Comparison of ENCODE assay signal across 10 mouse cellular contexts in genomic region chr1:59394616-59395015, GRCm38 (mm10).
DNase-seq lines count a peak whose midpoint lies in the region; ATAC-seq and TF ChIP-seq lines count a peak whose summit lies in the region.
"Had no signal": no experiment of that assay in that cellular context is flagged by ENCODE, and none has a peak within 500 bp of the region (broad histone marks: within the 10 kb centered on the region; RNA-seq: fewer than 3 reads in every experiment).

No protein-coding gene starts in this region.

- H3K9me3 ChIP-seq in forebrain, embryonic 10.5 days = peaks cover 6% of the 10 kb centered on the region
- no peaks in the 10 kb centered on the region for H3K9me3 ChIP-seq in midbrain, embryonic 15.5 days

- no peak overlapping the region for H3K9ac ChIP-seq in midbrain, embryonic 15.5 days

- H3K4me2 ChIP-seq in midbrain, embryonic 15.5 days = no peak overlapping the region

- peaks cover 74% of the 10 kb centered on the region for H3K4me1 ChIP-seq in forebrain, embryonic 10.5 days
- H3K4me1 ChIP-seq in midbrain, embryonic 15.5 days = no peaks in the 10 kb centered on the region

- peak overlapping the region; percentile 23; the same call in 1 of the 2 replicates for H3K4me3 ChIP-seq in forebrain, embryonic 10.5 days
- no peak overlapping the region for H3K4me3 ChIP-seq in midbrain, embryonic 15.5 days

- DNase-seq in brain, embryonic 14.5 days (ENCODE audit: low read depth) = peak; percentile 96
- DNase-seq in forebrain, embryonic 10.5 days (ENCODE audit: extremely low spot score, low spot score) = peak; percentile 68
- DNase-seq in kidney, adult 8-10 months = peak; percentile 15
- no peak for DNase-seq in layer of hippocampus, adult 9-11 months
- DNase-seq in frontal cortex, postnatal 10 days (ENCODE audit: low spot score in 2 of 2) = no peak
- no peak for DNase-seq in urinary bladder, postnatal 14 days (ENCODE audit: low spot score)
- DNase-seq: cerebellum, postnatal 10 days; heart, postnatal 36 days had no signal

- no peak for TF ChIP-seq CTCF in brain, embryonic 14.5 days (IDR thresholded peaks at IDR 0.05; ENCODE audit: borderline replicate concordance, extremely low read depth, insufficient read depth, insufficient read length)

- peaks cover 17% of the 10 kb centered on the region for H3K27me3 ChIP-seq in forebrain, embryonic 10.5 days (ENCODE audit: poor library complexity, severe bottlenecking)
- no peaks in the 10 kb centered on the region for H3K27me3 ChIP-seq in midbrain, embryonic 15.5 days (replicated peaks)

- H3K36me3 ChIP-seq in forebrain, embryonic 10.5 days (replicated peaks) = no peaks in the 10 kb centered on the region
- H3K36me3 ChIP-seq in midbrain, embryonic 15.5 days (replicated peaks) = no peaks in the 10 kb centered on the region

- TF ChIP-seq POLR2A in brain, embryonic 14.5 days (IDR thresholded peaks at IDR 0.05; ENCODE audit: borderline replicate concordance, extremely low read depth, insufficient read depth, insufficient read length, poor library complexity, severe bottlenecking) = no peak

- 9% methylated on average over 6 of the region's 6 CpGs for WGBS in forebrain, embryonic 10.5 days
- WGBS in midbrain, embryonic 15.5 days = 25% methylated on average over 6 of the region's 6 CpGs

- 0 out of 2 replicates have a peak, but pooled peaks have one; percentile 27 for ATAC-seq in midbrain, embryonic 15.5 days (replicated peaks)

- H3K27ac ChIP-seq in forebrain, embryonic 10.5 days = peak overlapping the region; percentile 93
- H3K27ac ChIP-seq in midbrain, embryonic 15.5 days = peak overlapping the region; percentile 21; the same call in 1 of the 2 replicates
- H3K27ac ChIP-seq: macrophage had no signal

Comparison
In these comparisons a context has a peak if more than half of its experiments do, and no peak if none do; other contexts are left out.
1. DNase-seq: peak in brain, embryonic 14.5 days (single experiment), forebrain, embryonic 10.5 days (single experiment) and kidney, adult 8-10 months (2 of 2); none in layer of hippocampus, adult 9-11 months (single experiment), frontal cortex, postnatal 10 days (0 of 2) and urinary bladder, postnatal 14 days (single experiment).